Mouse (Mus musculus) testis, adult 2 months (tissue): ENCODE measurements around the gene Acvr1.

ENCODE experiments used
- CTCF ChIP-seq: fragments of 200-500 bp; IDR thresholded peaks from 2 replicates; pipeline ENCODE4 v1.5.1; 2012; ENCODE audit warnings: low read depth, mild to moderate bottlenecking, inconsistent platforms, low read length, moderate library complexity; ENCODE audit not compliant: control insufficient read depth, insufficient read depth, insufficient replicate concordance
- POLR2A ChIP-seq: fragments of 200-500 bp; IDR thresholded peaks from 2 replicates; pipeline ENCODE4 v1.6.1; 2012; ENCODE audit warnings: low read depth, mild to moderate bottlenecking, inconsistent platforms, low read length, moderate library complexity; ENCODE audit not compliant: control insufficient read depth

DNA sequence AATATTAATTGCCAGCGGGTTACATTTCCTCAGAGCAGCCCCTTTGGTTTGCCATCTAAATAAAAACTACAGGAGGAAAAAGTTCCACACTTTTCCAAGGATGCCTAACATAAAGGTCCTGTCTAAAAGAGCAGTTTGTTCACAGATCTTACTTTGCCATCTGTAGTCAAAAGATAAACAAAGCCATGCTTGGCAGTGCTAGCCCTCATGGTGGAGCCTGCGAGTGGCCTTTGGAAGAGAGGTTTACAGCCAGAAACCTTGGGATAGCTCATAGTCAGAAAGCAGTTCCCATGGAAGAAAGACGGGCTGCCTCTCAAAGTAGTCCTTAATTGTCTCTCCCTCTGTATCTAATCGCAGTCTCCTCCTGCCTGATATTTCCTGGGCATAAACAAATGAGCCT is 36.4 kb downstream of the Acvr1 start:
- TF ChIP-seq CTCF (no peak), POLR2A (no peak)
